Mouse (Mus musculus) liver, embryonic 15.5 days (tissue): Measurements from ENCODE around the gene Fndc8. TPM values are rescaled to one million over a fixed set of nuclear protein-coding genes. Genes with fewer than 3 reads are reported as not detected.

Experiments used
- ATAC-seq: fragments of 200-750 bp; cut with Nextera tagmentation; 2 replicates; pipeline ENCODE4 v1.8.0; 2017; ENCODE audit warnings: moderate number of reproducible peaks, mild to moderate bottlenecking, moderate library complexity; ENCODE audit not compliant: insufficient read depth
- H3K27ac ChIP-seq: fragments of 300-500 bp; sonication (generic); replicated peaks from 2 replicates; pipeline ENCODE4 v1.5.1; 2015; ENCODE audit warnings: mild to moderate bottlenecking, inconsistent platforms
- H3K27me3 ChIP-seq: fragments of 300-500 bp; sonication (generic); 2 replicates; pipeline ENCODE4 v1.6.1; 2015; ENCODE audit warnings: mild to moderate bottlenecking, inconsistent platforms
- H3K36me3 ChIP-seq: fragments of 300-500 bp; sonication (generic); replicated peaks from 2 replicates; pipeline ENCODE4 v1.6.1; 2015; ENCODE audit warnings: moderate library complexity, mild to moderate bottlenecking, inconsistent platforms
- H3K4me1 ChIP-seq: fragments of 300-500 bp; sonication (generic); replicated peaks from 2 replicates; pipeline ENCODE4 v1.6.1; 2015; ENCODE audit warnings: inconsistent platforms
- H3K4me2 ChIP-seq: fragments of 300-500 bp; sonication (generic); 2 replicates; pipeline ENCODE4 v1.6.1; 2015; ENCODE audit warnings: moderate library complexity, mild to moderate bottlenecking, inconsistent platforms
- H3K4me3 ChIP-seq: fragments of 300-500 bp; sonication (generic); replicated peaks from 2 replicates; pipeline ENCODE4 v1.5.1; 2015; ENCODE audit warnings: mild to moderate bottlenecking, inconsistent platforms
- H3K9ac ChIP-seq: fragments of 300-500 bp; sonication (generic); 2 replicates; pipeline ENCODE4 v1.6.1; 2015; ENCODE audit warnings: moderate library complexity, mild to moderate bottlenecking, inconsistent platforms
- H3K9me3 ChIP-seq: fragments of 300-500 bp; sonication (generic); replicated peaks from 2 replicates; pipeline ENCODE4 v1.6.1; 2016; ENCODE audit warnings: inconsistent platforms
- whole genome bisulfite sequencing: fragments of 180-500 bp; shearing (Covaris S2); methylation state at CpG from one replicate; pipeline ENCODE4 v1.1.7; 2015; ENCODE audit warnings: mixed read lengths; ENCODE audit not compliant: insufficient replicate concordance; 5-methylcytosine and 5-hydroxymethylcytosine counted together
- polyA plus RNA-seq: library from polyadenylated mRNA; unstranded; fragments of >200 nt; fragmentation: Nextera tagmentation; extraction: Ambion mirVana; gene quantifications from 2 replicates; pipeline ENCODE4 v1.2.1, GENCODE M21; 2015

Fndc8 gene
- 0.07 and 0.18 TPM in 2 replicates for polyA plus RNA-seq

- Histone ChIP-seq H3K36me3 (no peaks in the 10 kb centered on the region), H3K4me3 (no peak within 1 kb of the TSS), H3K27ac (no peak within 1 kb of the TSS), H3K9ac (no peak within 1 kb of the TSS), H3K4me2 (no peak within 1 kb of the TSS), H3K9me3 (no peaks in the 10 kb centered on the region), H3K4me1 (peaks cover 31% of the 10 kb centered on the region), H3K27me3 (peaks cover 10% of the 10 kb centered on the region)
- WGBS, result 39% methylated on average over 7 of the region's 7 CpGs
- no peak for ATAC-seq
Measured at GRCm38 (mm10) chr11:82891936-82892335, at the start of gene Fndc8. Gene Fndc8 (plus strand): TSS chr11:82892124.

DNA sequence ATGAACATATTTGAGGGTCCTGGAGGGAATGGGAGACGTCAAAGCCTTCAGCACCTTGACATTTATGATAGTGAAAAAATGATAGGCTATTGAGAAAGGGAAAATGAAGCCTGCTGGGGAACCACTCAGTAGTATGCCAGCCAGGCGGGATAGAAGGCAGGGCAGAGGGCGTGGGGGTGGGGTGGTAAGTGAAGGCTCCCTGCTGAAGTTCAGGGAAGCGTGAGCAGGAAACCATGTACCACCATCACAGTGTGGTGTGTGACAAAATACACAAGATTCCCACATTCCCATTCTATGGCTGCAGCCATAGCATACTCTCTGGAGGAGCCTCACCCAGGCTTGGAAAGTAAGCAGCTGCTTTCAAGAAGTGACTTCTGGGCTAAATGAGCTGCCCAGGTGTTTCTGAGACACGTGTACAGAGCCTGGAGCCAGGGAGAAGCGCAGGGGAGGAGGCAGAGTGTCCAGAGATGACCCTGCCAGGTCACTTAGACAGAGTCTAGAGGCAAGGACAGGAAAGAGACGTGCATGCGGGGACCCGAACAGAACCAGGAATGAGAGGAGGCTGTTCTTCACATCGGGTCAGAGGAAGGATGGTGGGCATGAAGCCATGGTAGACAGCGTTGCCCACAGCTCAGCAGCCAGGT lies 47.0 kb upstream of the Fndc8 start:
- Histone ChIP-seq H3K4me1 (peaks cover 96% of the 10 kb centered on the region), H3K27me3 (no peaks in the 10 kb centered on the region), H3K36me3 (peaks cover 17% of the 10 kb centered on the region; the same call in 1 of the 2 replicates), H3K4me2 (peak overlapping the region; percentile 92), H3K27ac (peak overlapping the region; percentile 98), H3K9ac (peak overlapping the region; percentile 79), H3K9me3 (no peaks in the 10 kb centered on the region), H3K4me3 (peak overlapping the region; percentile 60)
- 40% methylated on average over 11 of the region's 11 CpGs for whole genome bisulfite sequencing
- no peak for ATAC-seq

GRCm38 (mm10) chr11:82845415-82846078 lies 46.4 kb upstream of the Fndc8 start:
- 2% methylated on average over 16 of the region's 16 CpGs for WGBS
- Histone ChIP-seq H3K9me3 (no peaks in the 10 kb centered on the region), H3K4me2 (peak overlapping the region; percentile 92), H3K9ac (peak overlapping the region; percentile 79), H3K4me3 (peak overlapping the region; percentile 60), H3K36me3 (peaks cover 17% of the 10 kb centered on the region; the same call in 1 of the 2 replicates), H3K27me3 (no peaks in the 10 kb centered on the region), H3K27ac (peak overlapping the region; percentile 98), H3K4me1 (peaks cover 96% of the 10 kb centered on the region)
- peak; percentile 91 for ATAC-seq

DNA sequence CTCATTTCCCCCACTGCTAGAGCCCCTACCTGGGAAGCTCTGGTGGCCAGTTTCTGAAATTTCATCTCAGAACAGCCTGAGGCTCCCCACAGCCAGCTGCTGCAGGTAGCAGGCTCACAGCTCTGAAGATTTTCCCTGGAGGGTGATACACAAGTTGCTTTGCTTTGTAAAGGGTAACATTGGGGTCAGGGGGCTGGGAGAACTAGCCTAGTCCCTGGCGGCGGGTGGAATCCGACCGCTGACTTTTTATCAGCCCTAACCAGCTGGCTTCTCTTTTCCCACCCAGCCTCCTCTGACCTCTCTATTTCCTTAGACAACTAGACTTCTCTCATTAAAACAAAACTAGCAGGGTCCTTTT lies 45.9 kb upstream of the Fndc8 start:
- peak; percentile 87 for ATAC-seq
- WGBS, result 3% methylated on average over 4 of the region's 4 CpGs
- Histone ChIP-seq H3K4me2 (peak overlapping the region; percentile 92), H3K9me3 (no peaks in the 10 kb centered on the region), H3K4me1 (peaks cover 96% of the 10 kb centered on the region), H3K27me3 (no peaks in the 10 kb centered on the region), H3K27ac (peak overlapping the region; percentile 98), H3K4me3 (peak overlapping the region; percentile 60), H3K9ac (peak overlapping the region; percentile 79), H3K36me3 (peaks cover 17% of the 10 kb centered on the region; the same call in 1 of the 2 replicates)

- H3K27me3 ChIP-seq, result no peaks in the 10 kb centered on the region
- 37% methylated on average over 3 of the region's 3 CpGs for WGBS
- H3K4me2 ChIP-seq, result peak overlapping the region; percentile 92
- H3K9ac ChIP-seq, result peak overlapping the region; percentile 34
- H3K27ac ChIP-seq, result peak overlapping the region; percentile 98
- no peaks in the 10 kb centered on the region for H3K9me3 ChIP-seq
- H3K36me3 ChIP-seq, result peaks cover 17% of the 10 kb centered on the region; the same call in 1 of the 2 replicates
- ATAC-seq, result no peak
- peak overlapping the region; percentile 32 for H3K4me3 ChIP-seq
- H3K4me1 ChIP-seq, result peaks cover 97% of the 10 kb centered on the region
Measured at GRCm38 (mm10) chr11:82846938-82847337, 45.0 kb upstream of the Fndc8 start.

DNA sequence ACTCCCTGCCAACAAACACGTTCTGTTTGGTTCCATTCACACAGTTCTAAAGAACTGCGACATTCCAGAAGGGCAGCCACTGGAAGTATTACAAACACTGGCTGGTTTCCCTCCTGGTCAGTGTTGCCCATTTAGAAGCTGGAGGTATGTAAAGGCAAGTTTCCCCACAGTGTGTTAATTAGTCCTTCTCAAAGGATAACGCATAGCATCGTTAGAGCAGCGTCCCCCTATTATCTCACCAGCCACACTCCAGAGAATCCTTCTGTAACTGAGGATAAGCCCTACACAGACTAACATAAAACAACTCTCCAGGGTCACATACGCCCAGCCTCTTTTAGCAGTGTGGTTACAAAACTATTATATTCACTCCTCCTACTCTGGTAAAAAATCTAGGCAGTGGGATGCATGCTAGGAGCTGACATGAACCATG lies 44.3 kb upstream of the Fndc8 start:
- ATAC-seq, result peak; percentile 78
- WGBS, result 21% methylated on average over 6 of the region's 6 CpGs
- peak overlapping the region; percentile 34 for H3K9ac ChIP-seq

DNA sequence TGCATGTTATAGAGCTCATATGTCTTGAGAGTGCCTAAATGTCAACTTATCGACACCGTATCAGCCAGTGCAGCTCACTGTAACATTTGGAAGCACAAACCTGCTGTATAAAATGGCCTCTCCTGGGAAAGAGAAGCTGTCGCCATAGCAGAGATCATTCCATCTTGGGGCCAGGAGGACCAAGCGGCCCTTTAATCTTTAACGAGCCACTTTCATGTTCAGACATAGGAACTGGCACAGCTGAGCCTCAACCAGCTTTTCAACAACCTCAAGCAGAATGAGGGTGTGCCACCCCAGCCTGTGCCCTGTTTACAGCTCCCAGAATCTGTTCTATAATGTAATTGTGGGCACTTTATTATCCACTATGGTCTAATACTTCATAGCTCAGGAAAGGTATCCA lies 41.7 kb upstream of the Fndc8 start:
- Histone ChIP-seq H3K4me1 (peaks cover 97% of the 10 kb centered on the region), H3K9me3 (no peaks in the 10 kb centered on the region), H3K27me3 (no peaks in the 10 kb centered on the region), H3K9ac (no peak overlapping the region), H3K27ac (peak overlapping the region; percentile 74), H3K36me3 (0 out of 2 replicates have a peak, but pooled peaks cover 10% of the 10 kb centered on the region), H3K4me2 (no peak overlapping the region), H3K4me3 (no peak overlapping the region)
- ATAC-seq, result no peak
- 75% methylated on average over 5 of the region's 5 CpGs for WGBS

More for the DNA sequence above, 44.3 kb upstream of the Fndc8 start:
- Histone ChIP-seq H3K4me1 (peaks cover 97% of the 10 kb centered on the region), H3K9me3 (no peaks in the 10 kb centered on the region), H3K27ac (peak overlapping the region; percentile 98), H3K27me3 (no peaks in the 10 kb centered on the region), H3K36me3 (peaks cover 13% of the 10 kb centered on the region; the same call in 1 of the 2 replicates), H3K4me2 (peak overlapping the region; percentile 92), H3K4me3 (peak overlapping the region; percentile 32)

- Histone ChIP-seq H3K4me2 (peak overlapping the region; percentile 36), H3K4me1 (peaks cover 99% of the 10 kb centered on the region)
Measured at GRCm38 (mm10) chr11:82852115-82852514, 39.8 kb upstream of the Fndc8 start.

DNA sequence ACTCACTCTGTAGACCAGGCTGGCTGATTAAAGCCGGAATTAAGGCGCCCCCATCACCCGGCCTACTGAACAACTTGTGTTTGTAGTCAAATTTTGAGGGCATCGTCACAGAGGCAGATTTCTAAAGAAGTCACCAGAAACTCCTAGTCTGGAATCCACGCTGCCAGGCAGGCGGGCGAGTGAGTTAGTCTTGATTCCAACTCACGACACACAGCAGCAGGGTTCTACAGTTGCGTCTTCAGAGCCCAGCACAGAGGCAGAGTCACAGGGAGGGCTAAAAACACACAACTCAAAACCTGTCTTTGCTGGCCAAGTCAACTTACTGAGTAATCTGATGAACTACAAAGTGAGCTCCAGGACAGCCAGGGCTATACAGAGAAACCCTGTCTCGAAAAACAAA lies 39.4 kb upstream of the Fndc8 start:
- Histone ChIP-seq H3K9ac (peak overlapping the region; percentile 17; the same call in 1 of the 2 replicates), H3K4me2 (peak overlapping the region; percentile 36; the same call in 1 of the 2 replicates), H3K4me1 (peaks cover 99% of the 10 kb centered on the region), H3K9me3 (no peaks in the 10 kb centered on the region), H3K36me3 (peaks cover 14% of the 10 kb centered on the region; the same call in 1 of the 2 replicates), H3K27me3 (no peaks in the 10 kb centered on the region), H3K27ac (peak overlapping the region; percentile 74), H3K4me3 (no peak overlapping the region)
- no peak for ATAC-seq
- WGBS, result 74% methylated on average over 10 of the region's 10 CpGs

More at GRCm38 (mm10) chr11:82852115-82852514, 39.8 kb upstream of the Fndc8 start:
- ATAC-seq, result no peak
- Histone ChIP-seq H3K27me3 (no peaks in the 10 kb centered on the region), H3K36me3 (peaks cover 13% of the 10 kb centered on the region; the same call in 1 of the 2 replicates), H3K9ac (peak overlapping the region; percentile 17; the same call in 1 of the 2 replicates), H3K9me3 (no peaks in the 10 kb centered on the region), H3K27ac (peak overlapping the region; percentile 74), H3K4me3 (no peak overlapping the region)
- WGBS, result 68% methylated on average over 11 of the region's 11 CpGs

- Histone ChIP-seq H3K4me1 (peaks cover 99% of the 10 kb centered on the region), H3K36me3 (peaks cover 14% of the 10 kb centered on the region; the same call in 1 of the 2 replicates), H3K27me3 (no peaks in the 10 kb centered on the region), H3K9ac (no peak overlapping the region), H3K27ac (peak overlapping the region; percentile 77), H3K4me2 (no peak overlapping the region), H3K9me3 (no peaks in the 10 kb centered on the region), H3K4me3 (no peak overlapping the region)
- ATAC-seq, result no peak
- 86% methylated on average over 7 of the region's 7 CpGs for WGBS
Measured at GRCm38 (mm10) chr11:82852958-82853357, 39.0 kb upstream of the Fndc8 start.

DNA sequence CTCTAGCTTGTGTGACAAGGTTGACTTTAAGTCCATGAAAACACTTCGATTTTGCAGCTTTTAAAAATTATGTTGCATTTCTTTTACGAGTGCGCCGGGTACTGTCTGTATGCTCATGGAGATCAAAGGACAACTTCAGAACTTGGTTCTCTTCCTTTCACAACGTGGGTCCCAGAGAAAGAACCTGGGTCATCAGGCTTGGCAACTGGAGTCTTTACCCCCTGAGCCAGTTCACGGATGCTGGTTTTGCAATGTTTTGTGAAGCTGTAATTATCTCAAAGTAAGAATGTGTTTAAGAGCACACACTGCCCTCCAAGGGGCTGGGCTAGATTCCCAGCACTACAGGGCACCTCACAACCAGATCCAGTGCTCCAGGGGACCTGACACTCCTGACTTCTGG lies 37.8 kb upstream of the Fndc8 start:
- Histone ChIP-seq H3K9ac (no peak overlapping the region), H3K27ac (peak overlapping the region; percentile 77), H3K4me1 (peaks cover 93% of the 10 kb centered on the region), H3K4me3 (no peak overlapping the region), H3K9me3 (no peaks in the 10 kb centered on the region), H3K27me3 (no peaks in the 10 kb centered on the region), H3K36me3 (peaks cover 12% of the 10 kb centered on the region; the same call in 1 of the 2 replicates), H3K4me2 (no peak overlapping the region; the same call in 1 of the 2 replicates)
- ATAC-seq, result no peak
- WGBS, result 80% methylated on average over 6 of the region's 6 CpGs
